Mouse (Mus musculus) T-helper 2 cell (primary cell): ENCODE data around the gene Ndufaf8.

Experiments used
- in situ Hi-C: fragments of 300-600 bp; cut with MboI, MseI; formaldehyde crosslinking; loops from one replicate; pipeline ENCODE4 v1.15.1; 2025; ENCODE audit warnings: high pct_unique_total_duplicates

Gene Ndufaf8

DNA sequence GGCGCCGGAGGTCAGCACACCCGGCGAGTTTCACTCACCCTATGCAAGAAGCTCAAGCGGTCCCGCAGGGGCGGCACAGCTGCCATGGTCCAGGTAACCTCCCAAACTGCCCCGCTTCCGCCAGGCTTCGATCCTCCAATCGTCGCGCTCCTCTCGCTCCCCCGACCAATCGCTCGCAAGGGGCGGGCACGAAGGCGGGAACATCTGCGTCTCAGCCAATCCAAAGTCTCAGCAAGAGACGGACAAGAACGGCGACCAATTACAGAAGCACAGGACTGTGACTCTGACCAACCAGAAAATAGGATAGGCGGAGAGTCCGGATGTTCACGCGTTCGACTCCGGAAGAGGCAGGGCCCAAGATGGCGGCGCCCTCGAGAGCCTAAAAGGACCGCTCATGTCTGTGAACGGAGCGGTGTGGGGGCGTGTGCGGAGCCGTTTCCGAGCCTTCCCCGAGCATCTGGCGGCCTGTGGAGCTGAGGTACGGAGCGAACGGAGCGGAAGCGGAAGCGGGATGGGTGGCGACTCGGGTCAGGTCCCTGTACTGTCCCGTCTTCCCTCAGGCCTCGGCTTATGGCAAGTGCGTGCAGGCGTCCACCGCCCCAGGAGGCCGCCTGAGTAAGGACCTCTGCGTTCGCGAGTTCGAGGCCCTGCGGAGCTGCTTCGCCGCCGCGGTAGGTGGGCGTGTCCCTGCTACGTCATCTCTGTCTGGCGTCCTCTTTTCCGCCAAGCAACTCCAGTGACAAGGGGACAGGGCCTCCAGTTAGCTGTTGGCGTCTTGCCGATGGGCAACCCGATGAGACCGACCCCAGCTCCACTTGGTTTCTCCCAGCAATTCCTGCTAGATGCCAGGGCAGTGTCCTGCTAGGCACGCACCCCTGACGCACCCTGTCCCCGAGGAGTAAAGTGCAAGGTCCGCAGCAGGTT, at the start of gene Ndufaf8, which contains the start of gene Tepsin:
Ndufaf8 (plus strand) TSS at position 341 of the 924 bp plus-strand sequence.
Tepsin (minus strand) TSS at position 144 of the 924 bp plus-strand sequence.
- in situ Hi-C loops: no loop called here

DNA sequence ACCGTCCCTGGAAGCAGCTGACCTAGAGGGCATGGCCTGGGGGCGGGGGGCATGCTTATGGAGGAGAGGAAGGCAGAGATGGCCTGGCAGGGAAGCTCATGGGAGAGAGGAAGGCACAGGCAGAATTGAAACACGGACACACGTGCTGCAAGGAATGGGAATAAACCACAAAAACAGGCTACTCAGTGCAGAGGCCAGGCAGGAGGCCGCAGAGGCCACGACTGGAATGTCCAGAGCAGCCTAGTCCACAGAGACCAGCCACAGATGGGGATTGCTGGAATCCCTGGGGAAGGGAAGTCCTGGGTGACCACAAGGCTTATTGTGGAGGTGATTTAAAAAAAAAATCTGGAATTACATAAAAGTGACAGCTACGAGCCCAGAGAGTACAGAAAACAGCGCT, 49.7 kb upstream of the Ndufaf8 start:
- in situ Hi-C loops: no loop called here

DNA sequence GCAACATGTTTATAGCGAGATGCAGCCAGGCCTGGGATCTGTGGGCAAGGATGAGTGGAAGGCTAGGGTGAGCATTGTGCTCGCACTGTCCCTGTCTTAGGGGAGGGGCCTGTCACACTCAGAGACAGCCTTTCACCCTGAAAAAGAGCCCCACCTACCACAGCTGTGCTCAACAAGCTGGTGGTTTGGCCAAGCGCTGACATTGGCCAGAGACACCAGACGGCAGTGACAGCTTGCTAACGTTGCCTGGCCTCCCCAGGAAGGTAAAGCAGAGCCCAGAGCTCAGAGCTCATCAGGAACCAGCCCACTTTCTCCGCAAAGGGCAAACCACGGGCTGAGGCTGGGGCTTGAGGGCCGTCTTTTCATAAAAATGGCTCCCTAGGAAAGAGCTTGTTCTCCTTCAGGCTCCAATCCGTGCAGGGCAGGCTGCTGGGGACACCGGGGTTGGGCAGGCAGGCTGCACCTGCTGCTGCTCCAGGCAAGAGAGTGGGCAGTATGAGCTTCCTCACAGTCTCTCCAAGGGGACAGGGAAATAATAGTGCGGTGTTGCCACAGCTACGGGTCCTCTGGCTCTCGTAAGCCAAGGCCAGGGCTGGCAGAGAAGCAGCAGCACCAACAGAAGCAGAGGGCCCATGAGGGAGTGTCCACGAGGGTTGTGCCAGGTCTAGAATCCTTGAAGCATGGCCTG, 47.5 kb upstream of the Ndufaf8 start:
- in situ Hi-C loops: no loop called here

DNA sequence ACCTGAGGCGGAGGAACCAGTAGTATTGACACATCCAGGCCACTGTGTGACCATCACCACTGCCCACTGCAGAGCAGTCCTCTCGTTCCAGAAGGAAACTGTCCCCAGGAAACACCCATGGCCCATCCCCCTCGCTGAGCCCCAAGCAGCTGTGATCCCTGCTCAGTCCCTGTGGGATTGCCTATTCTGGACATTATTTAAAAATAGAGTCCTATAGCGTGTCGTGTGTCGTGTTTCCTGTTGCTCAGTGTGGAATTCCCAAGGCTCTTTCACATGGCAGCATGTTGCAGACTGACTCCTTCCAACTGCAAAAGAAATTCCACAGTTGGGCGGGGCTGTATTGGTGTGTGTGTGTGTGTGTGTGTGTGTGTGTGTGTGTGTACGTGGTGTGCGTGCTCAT, 46.5 kb upstream of the Ndufaf8 start:
- in situ Hi-C loops: no loop called here

DNA sequence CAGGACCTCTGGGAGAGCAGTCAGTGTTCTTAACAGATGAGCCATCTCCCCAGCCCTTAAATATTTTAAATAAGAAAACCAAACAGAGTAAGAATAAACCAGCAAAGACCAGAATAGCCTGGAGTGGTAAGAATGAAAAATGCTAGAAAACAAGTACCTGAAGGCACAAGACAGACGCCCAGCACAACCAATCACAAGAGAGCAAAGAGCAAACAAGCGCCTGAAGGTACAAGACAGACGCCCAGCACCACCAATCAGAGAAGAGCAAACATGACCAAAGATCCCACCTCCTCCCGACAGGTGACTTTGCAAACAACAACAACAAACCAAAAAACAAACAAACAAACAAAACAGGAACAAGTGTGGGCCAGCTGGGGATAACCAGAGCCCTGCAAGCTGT, 44.9 kb upstream of the Ndufaf8 start:
- in situ Hi-C loops: no loop called here

DNA sequence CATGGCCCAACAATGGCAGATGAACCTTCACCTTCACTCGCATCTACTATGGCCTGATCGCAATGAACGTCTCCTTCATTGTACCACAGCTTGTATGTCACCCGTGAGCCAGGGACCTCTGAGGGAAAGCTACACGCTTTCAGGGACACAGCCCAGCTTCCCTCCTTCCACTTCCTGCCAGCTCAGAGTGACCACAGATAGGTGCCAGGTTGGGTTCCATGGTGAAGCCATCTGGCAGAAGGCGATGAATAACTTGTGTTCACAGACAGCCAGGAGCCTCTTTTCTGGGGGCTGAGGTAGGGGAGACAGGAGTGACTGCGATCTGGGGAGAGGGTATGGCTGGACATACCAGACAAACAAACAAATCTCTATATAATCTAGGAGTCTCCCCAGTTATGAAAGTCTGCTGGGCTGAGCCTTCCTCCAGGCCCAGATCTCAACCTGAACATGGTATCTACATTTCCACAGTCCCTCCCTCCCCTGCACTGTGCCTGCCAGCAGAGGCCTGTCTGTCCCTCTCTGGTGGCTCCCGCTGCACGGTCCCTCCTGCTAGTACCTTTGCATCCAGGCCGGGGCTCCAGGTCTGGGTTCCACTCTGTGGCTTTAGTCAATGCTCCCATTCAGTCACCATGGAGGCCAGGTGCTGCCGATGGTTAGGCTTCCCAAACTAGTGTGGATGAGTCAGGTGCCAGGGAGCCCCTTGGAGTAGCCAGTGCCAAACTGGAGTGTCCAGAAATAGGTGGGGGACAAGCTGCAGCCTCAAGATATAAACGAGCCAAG, 42.6 kb upstream of the Ndufaf8 start:
- in situ Hi-C loops: no loop called here

DNA sequence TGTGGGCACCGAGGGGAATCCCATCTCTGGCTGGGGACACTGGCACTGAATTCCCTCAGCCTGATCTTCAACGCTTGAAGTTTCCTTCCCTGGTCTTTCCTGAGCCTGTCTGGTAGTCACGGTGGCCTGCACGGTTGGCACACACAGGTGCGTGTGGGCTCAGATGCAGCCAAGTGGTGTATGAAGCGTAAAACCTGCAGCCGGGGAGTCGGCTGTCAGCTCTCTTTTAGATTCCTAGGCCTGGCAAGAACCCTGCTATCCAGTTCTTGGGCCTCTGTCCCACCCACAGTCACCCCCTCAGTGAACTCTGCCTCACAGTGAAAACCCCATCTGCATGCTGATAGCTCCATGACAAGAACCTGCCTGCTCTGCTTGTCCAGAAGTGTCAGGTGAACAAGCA, 38.1 kb upstream of the Ndufaf8 start:
- in situ Hi-C loops: no loop called here

DNA sequence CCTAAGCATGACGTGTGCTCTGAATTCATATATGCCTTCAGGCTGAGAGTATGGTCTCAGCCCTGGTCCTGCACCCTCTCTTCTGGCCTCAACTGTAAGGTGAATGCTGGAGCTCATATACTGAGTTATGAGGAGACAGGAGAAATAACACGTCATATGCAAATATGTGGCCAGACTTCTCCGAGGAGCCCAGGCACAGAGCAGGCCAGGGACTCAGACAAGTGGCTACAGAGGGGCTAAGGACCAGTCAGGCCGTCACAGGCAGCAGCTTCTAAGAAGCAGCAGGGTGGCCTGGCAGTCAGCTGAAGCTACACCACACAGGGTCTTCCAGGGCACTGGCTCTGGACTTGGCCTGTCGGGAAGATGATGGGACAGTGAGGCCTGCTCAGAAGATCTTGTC, 35.4 kb upstream of the Ndufaf8 start:
- in situ Hi-C loops: no loop called here

DNA sequence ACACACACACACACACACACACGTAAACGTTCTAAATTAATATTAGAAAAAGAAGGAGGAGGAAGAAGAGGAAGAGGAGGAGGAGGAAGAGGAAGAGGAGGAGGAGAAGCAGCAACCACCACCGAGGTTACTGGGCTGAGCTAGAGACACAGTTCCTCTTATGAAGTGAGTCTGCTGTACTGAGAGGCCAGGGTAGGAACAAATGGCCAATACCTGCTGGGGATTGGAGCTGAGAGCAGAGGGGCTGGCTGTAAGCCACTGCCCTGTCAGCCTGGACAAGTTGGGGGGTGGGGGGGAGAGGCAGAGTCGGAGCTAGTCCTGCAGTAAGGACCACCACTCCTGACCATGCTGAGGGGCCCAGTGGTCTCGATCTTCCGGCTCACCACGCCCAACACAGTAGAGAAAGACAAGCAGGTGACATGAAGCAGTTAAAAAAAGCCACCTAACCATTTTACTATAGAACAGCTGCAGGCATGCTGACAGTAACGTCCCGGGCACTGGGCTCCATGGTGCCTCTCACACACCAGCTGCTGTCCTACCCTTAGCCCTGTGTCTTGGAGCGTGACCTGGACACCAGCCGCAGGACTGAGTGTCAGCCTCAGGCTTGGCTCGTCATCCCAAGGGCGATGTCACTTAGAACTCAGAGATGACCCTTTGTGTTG, 34.6 kb upstream of the Ndufaf8 start:
- in situ Hi-C loops: no loop called here

DNA sequence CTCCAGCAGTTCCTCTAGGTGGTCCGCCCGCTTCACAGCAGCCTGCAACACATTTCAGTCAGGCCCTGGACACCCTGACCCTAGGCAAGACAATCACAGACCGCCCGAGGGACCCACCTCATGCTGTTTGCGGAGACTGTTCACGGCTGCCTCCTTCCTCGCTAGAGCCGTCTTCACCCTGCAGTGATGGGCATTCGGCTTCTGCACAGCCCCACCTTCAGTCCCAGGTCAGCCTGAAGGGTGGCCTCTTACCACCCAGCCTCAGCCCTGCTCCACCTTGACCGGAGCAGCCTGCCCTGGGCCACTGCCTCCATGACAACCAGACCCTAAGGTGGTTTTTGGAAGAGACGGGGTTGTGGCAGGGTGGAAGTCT, 34.1 kb upstream of the Ndufaf8 start:
- in situ Hi-C loops: no loop called here

DNA sequence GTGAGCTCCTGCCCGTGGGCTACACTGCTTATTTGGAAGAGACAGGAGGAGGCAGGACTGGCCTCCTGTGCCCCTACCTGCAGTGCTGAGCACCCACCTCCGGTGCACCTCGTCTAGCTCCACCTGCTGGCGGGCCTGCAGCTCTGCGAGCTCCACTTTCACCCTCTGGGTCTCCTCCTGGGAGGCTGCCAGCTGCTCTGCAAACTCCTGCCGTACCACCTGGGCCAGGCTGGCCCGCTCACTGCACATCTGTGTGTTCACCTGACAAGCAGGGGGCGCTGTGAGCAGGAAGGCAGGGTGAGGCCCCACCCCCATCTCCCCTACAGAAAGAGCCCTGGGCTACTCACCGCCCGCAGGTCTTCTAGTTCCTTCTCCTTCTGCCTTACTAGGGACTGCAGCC, 33.4 kb upstream of the Ndufaf8 start:
- in situ Hi-C loops: no loop called here

DNA sequence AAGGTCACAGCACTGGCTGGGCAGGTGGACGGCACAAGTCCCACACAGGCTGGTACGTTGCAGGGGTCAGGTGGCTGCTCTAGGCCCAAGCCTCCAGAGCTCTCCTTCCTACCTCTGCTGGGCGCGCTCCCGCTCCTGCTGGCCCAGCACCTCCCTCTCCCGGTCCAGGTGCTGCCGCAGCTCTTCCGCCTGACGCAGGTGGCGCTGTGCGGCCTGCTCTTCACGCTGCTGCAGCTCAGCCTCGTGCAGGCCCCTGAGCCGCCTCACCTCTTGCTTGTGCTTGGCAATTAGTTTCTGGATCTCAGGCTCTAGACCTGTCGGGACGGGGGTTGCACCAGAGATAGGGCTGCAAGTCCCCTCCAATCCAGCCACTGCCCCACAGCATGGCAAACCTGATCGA, 30.9 kb upstream of the Ndufaf8 start:
- in situ Hi-C loops: no loop called here

DNA sequence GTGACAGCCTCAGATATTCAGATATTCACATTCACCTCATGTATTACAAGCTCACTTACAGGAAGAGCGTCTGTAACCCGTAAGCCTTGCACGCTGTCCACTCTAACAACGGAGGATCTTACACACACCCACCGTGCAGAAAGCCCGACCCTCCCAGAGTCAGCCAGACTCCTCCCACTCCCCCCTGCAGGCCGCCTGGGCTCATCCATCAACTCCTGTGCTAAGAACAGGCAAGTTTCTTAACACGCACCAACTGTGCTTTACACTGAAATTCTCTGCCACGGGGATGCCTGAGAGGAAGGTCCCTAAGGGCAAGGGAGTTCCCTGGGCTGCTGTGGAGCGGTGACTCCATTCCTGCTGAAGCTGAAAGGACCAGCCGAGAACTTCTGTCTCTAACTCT, 29.5 kb upstream of the Ndufaf8 start:
- in situ Hi-C loops: no loop called here

DNA sequence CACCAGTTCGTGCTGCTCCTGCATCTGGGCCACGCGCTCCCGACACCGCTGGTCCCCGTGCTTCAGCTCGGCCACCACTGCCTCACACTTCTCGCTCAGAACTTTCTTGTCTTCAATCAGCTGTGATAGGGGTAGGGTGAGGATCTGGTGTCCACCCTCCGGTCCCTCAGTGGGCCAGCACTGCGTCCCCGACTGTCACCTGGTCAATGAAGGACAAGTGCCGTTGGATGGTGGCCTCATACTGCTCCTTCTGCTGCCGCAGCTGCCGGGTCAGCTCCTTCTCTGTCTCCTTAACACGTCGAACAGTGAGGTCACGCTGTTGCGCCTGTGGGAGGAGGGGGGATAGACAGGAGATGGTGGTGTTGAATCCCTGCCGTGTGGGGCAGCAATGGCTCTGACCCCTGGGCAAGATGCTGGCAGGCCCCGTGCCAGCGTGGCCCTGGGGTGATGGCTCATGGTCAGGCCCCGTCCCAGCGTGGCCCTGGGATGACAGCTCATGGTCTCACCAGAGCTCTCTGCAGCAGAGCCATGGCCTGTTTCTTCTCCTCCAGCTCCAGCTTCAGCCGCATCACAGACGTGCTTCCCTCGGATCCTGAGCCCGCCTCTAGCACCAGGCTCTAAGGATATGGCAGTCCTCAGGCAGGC, 28.3 kb upstream of the Ndufaf8 start:
- in situ Hi-C loops: no loop called here

DNA sequence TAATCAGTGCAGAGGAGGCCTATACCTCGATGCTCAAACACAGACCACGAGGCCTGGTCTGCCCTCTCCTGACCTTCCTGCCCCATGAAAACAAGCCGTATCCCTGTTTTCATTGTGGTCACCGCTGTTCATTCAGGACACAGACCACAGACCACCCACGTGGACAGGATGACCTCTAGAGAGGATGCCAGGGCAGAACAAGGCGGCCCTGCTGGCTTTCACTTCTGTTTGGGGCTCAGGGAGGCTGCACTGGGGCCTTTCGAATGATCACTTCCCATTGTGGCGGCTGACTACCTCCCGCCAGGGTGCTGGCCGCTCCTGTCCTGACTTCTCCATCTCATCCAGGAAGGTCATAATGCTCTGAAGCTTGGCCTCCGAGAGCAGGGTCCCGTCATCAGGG, 27.7 kb upstream of the Ndufaf8 start:
- in situ Hi-C loops: no loop called here

DNA sequence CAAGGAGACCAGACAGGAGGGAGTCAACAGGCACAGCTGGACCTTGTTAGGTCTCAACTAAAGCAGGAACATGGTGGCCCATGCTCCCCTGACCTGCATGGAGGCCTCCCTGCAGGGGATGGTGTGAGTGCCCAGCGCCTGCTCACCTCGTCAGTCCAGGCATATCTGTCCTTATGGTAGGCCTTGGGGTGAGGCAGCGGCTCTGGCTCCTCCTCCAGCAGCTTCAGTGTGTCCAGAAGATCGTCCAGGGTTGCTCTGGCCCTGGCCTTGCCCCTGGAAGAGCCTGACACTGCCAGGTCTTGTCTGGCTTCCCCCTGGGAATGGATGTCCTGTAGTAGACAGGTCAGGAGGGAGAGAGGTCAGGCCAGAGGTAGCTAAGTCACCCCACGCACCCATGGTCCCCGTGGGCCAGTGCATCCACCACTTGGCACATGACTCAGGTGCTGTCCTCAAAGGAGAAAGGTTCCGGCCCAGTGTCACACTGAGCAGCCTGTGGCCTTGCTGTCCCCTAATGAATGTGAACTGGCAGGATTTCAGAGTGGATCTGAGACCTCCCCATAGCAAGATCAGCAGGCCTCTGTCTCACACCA, 26.9 kb upstream of the Ndufaf8 start:
- in situ Hi-C loops: no loop called here

DNA sequence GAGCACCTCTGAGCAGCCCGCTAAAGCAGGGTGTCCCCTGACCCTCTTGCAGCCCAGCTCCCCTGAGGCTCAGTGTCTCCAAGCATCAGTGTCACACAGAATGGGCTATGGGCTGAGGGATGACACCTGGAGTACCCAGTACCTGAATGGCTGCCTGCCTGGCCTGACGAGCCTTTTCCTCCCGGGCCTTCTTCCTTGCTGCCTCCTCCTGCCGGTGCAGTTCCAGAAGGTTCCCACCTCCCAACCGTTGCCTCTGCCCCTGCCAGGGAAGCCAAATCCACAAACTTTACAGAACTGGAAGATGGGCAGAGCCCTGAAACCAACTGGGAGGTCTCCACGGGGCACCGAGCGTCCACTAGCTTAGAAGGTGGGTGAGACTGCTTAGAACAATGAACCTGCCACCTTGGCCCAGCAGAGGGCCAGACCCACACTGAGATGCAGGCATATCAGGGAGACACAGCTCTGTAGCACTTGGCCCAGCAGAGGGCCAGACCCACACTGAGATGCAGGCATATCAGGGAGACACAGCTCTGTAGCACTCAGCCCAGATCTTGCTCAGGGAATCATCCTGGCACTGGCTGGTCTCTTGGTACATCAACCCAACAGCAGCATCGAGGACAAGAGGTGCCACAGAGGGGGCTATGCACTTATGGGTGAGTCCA, 25.6 kb upstream of the Ndufaf8 start:
- in situ Hi-C loops: no loop called here

DNA sequence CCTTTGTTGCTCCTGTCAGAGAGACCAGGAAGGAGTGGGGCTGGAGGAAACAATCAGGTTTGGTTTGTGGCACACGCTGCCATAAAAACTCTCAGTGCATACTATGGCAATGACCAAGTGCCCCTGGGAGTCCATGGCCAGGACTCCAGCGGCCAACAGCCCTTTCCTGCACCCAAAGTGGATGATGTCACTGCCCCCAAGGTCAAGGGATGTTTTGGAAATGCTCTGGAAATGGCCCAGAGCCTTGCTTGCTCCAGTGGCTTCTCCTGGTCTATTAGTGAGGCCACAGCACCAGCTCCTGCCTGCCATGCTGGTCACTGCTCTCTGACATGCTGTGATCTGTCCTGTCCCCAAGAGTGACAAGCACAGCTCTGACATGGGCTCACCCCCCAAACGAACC, 22.5 kb upstream of the Ndufaf8 start:
- in situ Hi-C loops: no loop called here

DNA sequence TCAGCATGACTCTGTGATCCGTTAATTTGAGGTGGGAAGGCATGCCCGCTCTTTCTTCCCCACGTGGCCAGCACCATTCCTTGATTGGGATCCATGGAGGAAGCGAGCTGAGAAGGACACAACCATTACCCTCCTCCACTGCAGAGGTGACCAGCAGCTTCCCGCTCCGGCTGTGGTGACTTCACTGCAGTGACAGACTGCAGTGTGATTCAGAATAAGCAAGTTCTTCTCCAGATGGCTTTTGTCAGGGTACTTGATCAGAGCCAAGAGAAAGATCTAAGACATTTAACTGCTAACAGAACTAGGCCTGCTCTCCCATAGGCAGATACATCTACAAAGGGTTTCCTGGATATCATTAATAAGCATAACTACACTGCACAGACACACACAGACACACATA, 18.4 kb upstream of the Ndufaf8 start:
- in situ Hi-C loops: no loop called here

DNA sequence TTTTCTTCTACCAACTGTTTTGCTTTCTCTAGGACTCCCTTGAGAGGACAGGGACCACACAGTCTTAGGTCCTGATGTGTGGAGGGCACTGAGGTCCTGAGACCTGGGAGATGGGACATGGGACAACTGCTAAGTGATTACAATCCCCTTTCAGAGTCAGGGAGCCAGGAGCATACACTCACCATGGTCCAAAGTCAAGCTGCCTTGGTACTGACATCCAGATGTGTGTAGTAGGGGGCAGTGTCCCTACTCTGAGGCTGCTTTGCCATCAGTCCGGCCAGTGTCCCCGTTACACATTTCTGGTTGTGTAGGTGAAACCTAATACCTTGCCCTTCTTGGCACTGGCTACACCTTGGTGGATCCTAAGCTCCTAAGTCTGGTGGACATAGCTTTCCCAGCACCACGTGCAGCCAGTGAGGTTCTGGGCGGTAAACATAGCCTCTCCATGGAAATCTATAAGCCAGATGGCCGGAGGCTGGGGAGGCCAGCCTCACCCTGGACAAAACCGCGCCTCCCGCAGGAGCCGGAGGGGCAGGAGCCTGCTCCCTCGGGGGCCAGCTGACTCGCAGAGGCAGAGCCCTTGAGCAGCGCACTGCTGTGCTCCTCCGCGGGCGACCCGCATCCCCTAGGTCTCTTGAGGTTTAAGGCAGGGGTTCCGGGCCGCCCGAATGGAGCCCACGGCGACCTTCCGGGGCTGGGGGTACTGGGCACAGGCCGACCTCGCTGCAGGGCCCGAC, 12.7 kb upstream of the Ndufaf8 start:
- in situ Hi-C loops: no loop called here
